32 mouse cellular contexts compared by ENCODE assay signal in the genomic region with DNA sequence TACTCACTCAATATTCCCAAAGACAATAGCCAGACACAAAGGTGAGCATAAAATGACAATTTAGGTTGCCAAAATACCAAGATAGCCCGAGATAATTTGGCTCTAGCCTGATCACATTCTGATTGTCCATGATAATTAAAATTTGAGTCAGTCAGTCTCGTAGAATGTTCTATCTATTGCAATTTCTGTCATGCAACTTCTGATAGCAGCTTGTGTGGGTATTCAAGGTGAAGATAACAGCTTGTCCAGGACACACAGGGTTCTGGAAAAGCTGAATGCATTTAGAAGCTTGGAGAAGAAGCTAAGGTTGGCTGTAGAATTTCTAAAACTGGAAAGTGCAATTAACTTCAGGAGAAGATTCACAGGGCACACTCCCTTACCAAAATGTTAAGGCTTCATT.
"Had no signal": no experiment of that assay in that cellular context is flagged by ENCODE, and none has a peak within 500 bp of the region (broad histone marks: within the 10 kb centered on the region; RNA-seq: fewer than 3 reads in every experiment).

No protein-coding gene starts in this region.

- H3K27me3 ChIP-seq: limb, embryonic 12.5 days; limb, embryonic 13.5 days; limb, embryonic 15.5 days; liver, embryonic 12.5 days; liver, embryonic 13.5 days; liver, embryonic 15.5 days; lung, embryonic 15.5 days; megakaryocyte, embryonic 14.5 days; midbrain, embryonic 12.5 days; midbrain, embryonic 13.5 days; midbrain, embryonic 15.5 days; neural tube, embryonic 12.5 days had no signal

- H3K9ac ChIP-seq: limb, embryonic 12.5 days; limb, embryonic 13.5 days; limb, embryonic 15.5 days; liver, embryonic 12.5 days; liver, embryonic 13.5 days; liver, embryonic 14.5 days; liver, embryonic 15.5 days; liver, postnatal 0 days; lung, embryonic 14.5 days; lung, embryonic 15.5 days; midbrain, embryonic 12.5 days; midbrain, embryonic 13.5 days; midbrain, embryonic 15.5 days; neural tube, embryonic 12.5 days had no signal

- H3K27ac ChIP-seq: limb, embryonic 10.5 days; limb, embryonic 12.5 days; limb, embryonic 13.5 days; limb, embryonic 15.5 days; liver, embryonic 12.5 days; liver, embryonic 13.5 days; liver, embryonic 14.5 days; liver, embryonic 15.5 days; lung, embryonic 15.5 days; macrophage; midbrain, embryonic 10.5 days; midbrain, embryonic 12.5 days; midbrain, embryonic 13.5 days; midbrain, embryonic 15.5 days; neural tube, embryonic 12.5 days had no signal

- H3K4me1 ChIP-seq: limb, embryonic 10.5 days; limb, embryonic 12.5 days; limb, embryonic 13.5 days; limb, embryonic 15.5 days; liver, embryonic 12.5 days; liver, embryonic 13.5 days; liver, embryonic 15.5 days; lung, embryonic 15.5 days; megakaryocyte, embryonic 14.5 days; midbrain, embryonic 10.5 days; midbrain, embryonic 12.5 days; midbrain, embryonic 13.5 days; midbrain, embryonic 15.5 days; neural tube, embryonic 12.5 days had no signal

- H3K36me3 ChIP-seq: limb, embryonic 10.5 days; limb, embryonic 12.5 days; limb, embryonic 13.5 days; limb, embryonic 15.5 days; liver, embryonic 12.5 days; liver, embryonic 13.5 days; liver, embryonic 15.5 days; lung, embryonic 15.5 days; midbrain, embryonic 10.5 days; midbrain, embryonic 12.5 days; midbrain, embryonic 13.5 days; midbrain, embryonic 15.5 days; neural tube, embryonic 12.5 days had no signal

- H3K4me3 ChIP-seq: limb, embryonic 10.5 days; limb, embryonic 12.5 days; limb, embryonic 13.5 days; limb, embryonic 15.5 days; liver, embryonic 12.5 days; liver, embryonic 13.5 days; liver, embryonic 15.5 days; lung, embryonic 15.5 days; megakaryocyte, embryonic 14.5 days; midbrain, embryonic 10.5 days; midbrain, embryonic 12.5 days; midbrain, embryonic 13.5 days; midbrain, embryonic 15.5 days; myocyte; neural tube, embryonic 12.5 days had no signal

- DNase-seq: left cerebral cortex, postnatal 4 days; liver; liver, embryonic 13.5 days; liver, postnatal 0 days; lung, adult 18-20 months; lung, adult 2 months; lung, embryonic 14.5 days; lung, postnatal 10 days; lung, postnatal 14 days; lung, postnatal 36 days; lung, postnatal 4 days; midbrain, embryonic 14.5 days had no signal

- ATAC-seq: liver, embryonic 12.5 days; liver, postnatal 0 days; lung, postnatal 0 days; midbrain, embryonic 13.5 days; midbrain, embryonic 15.5 days; midbrain, embryonic 16.5 days had no signal

- H3K9me3 ChIP-seq: limb, embryonic 10.5 days; limb, embryonic 12.5 days; limb, embryonic 13.5 days; limb, embryonic 15.5 days; liver, embryonic 12.5 days; liver, embryonic 13.5 days; liver, embryonic 15.5 days; lung, embryonic 15.5 days; megakaryocyte, embryonic 14.5 days; midbrain, embryonic 10.5 days; midbrain, embryonic 12.5 days; midbrain, embryonic 13.5 days; midbrain, embryonic 15.5 days; neural tube, embryonic 12.5 days had no signal

- H3K4me2 ChIP-seq: limb, embryonic 12.5 days; limb, embryonic 13.5 days; limb, embryonic 15.5 days; liver, embryonic 11.5 days; liver, embryonic 12.5 days; liver, embryonic 13.5 days; liver, embryonic 15.5 days; lung, embryonic 14.5 days; lung, embryonic 15.5 days; midbrain, embryonic 11.5 days; midbrain, embryonic 12.5 days; midbrain, embryonic 13.5 days; midbrain, embryonic 15.5 days; neural tube, embryonic 12.5 days had no signal
